14 mouse cellular contexts compared by ENCODE assay signal in the genomic region with DNA sequence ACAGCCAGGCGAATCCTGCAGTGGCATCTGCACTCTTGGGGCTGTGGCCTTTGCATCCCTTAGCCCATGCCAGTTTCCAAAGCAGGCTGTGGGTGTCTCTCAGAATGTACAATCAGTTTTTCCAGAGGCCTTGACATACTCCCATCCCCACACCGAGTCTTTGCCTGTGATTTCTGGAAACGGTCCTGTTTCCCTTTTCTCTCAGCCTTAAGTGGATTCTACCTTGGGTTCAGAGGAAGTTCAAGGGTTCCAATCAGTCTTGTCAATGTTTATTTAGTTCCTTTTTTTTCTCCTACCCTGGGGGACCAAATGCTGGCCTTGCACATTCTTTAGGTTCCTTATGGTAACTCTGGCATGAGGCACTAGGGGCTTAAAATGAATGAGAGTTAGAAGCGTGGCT. TPM values are rescaled to one million over a fixed set of nuclear protein-coding genes. Genes with fewer than 3 reads are reported as not detected.
DNase-seq lines count a peak whose midpoint lies in the region; ATAC-seq lines count a peak whose summit lies in the region.
"Had no signal": no experiment of that assay in that cellular context is flagged by ENCODE, and none has a peak within 500 bp of the region (broad histone marks: within the 10 kb centered on the region; RNA-seq: fewer than 3 reads in every experiment).

No protein-coding gene starts in this region.

- peak; percentile 38; the same call in 1 of the 2 replicates for ATAC-seq in kidney, embryonic 14.5 days (ENCODE audit: low FRiP score, low TSS enrichment)
- peak; percentile 49 to 86; a peak in 3 of 4 replicates for ATAC-seq in hematopoietic stem cell, adult 5-6 weeks (replicated peaks in 1 of 2; ENCODE audit: insufficient read depth in 1 of 2, low FRiP score in 2 of 2, low TSS enrichment in 1 of 2, low read depth in 1 of 2, poor library complexity in 2 of 2, severe bottlenecking in 2 of 2)

- DNase-seq in adrenal gland, adult 8-10 months, result peak; percentile 46
- DNase-seq in adrenal gland, adult 18-20 months (ENCODE audit: low spot score in 2 of 2), result no peak
- no peak for DNase-seq in kidney, postnatal 14 days
- DNase-seq in NIH3T3 (ENCODE audit: low read depth), result peak; percentile 41
- DNase-seq in urinary bladder, postnatal 25 days (ENCODE audit: low spot score), result no peak
- no peak for DNase-seq in left cerebral cortex, postnatal 36 days (ENCODE audit: low spot score in 2 of 2)
- DNase-seq: cerebellum, adult 8-10 months; heart, postnatal 36 days; right cerebral cortex, postnatal 25 days had no signal

- H3K27me3 ChIP-seq in kidney, embryonic 14.5 days (ENCODE audit: control insufficient read depth, insufficient read depth, low read length), result no peaks in the 10 kb centered on the region

- no peak overlapping the region for H3K4me2 ChIP-seq in kidney, embryonic 14.5 days (replicated peaks; ENCODE audit: low read depth, low read length)
- H3K4me2 ChIP-seq: liver, embryonic 15.5 days had no signal

- H3K4me1 ChIP-seq in kidney, embryonic 14.5 days (ENCODE audit: control insufficient read depth, insufficient read depth, low read length), result peaks cover 29% of the 10 kb centered on the region

- 34% methylated on average over 4 of the region's 4 CpGs for WGBS in kidney, embryonic 14.5 days

- H3K36me3 ChIP-seq in kidney, embryonic 14.5 days (ENCODE audit: control insufficient read depth, insufficient read depth, low read length), result no peaks in the 10 kb centered on the region
- H3K36me3 ChIP-seq: G1E; liver, embryonic 15.5 days had no signal

- no peak overlapping the region for H3K27ac ChIP-seq in kidney, embryonic 14.5 days (ENCODE audit: low read depth, low read length)
- H3K27ac ChIP-seq: liver, embryonic 15.5 days had no signal

- intact Hi-C loops in left cerebral cortex, postnatal 36 days (cut with DNase I), result no loop called here

- no peaks in the 10 kb centered on the region for H3K9me3 ChIP-seq in kidney, embryonic 14.5 days (ENCODE audit: control insufficient read depth, low read length)
- H3K9me3 ChIP-seq: liver, embryonic 15.5 days had no signal

- H3K9ac ChIP-seq in kidney, embryonic 14.5 days (ENCODE audit: low read depth, low read length), result no peak overlapping the region
- H3K9ac ChIP-seq: liver, embryonic 15.5 days had no signal

- no peak overlapping the region for H3K4me3 ChIP-seq in kidney, embryonic 14.5 days (ENCODE audit: low read length)
- H3K4me3 ChIP-seq: erythroblast, embryonic 14.5 days; liver, embryonic 15.5 days had no signal

RNA-seq across cellular contexts. Expression of gene Mical3, which starts 16.0 kb away (rescaled TPM):
- total RNA-seq in adrenal gland, adult 8-10 months (2022), result 10 to 100 TPM; 41.6 to 78.2 (median 55.4) TPM
- 10 to 100 TPM; 35.7 to 46.0 TPM for total RNA-seq in adrenal gland, adult 18-20 months (2021)
- polyA plus RNA-seq in kidney, embryonic 14.5 days (2014; fragmentation: Nextera tagmentation; extraction: Ambion mirVana), result 16.7 and 20.0 TPM in 2 replicates
- total RNA-seq in hematopoietic stem cell, adult 5-6 weeks (2017), result 6.6 and 8.1 TPM in 2 replicates
- 100 to 1,000 TPM; 100 to 150 TPM for total RNA-seq in left cerebral cortex, postnatal 36 days (2021)

RNA-seq across cellular contexts. Expression of gene Pex26, which starts 36.7 kb away (rescaled TPM):
- total RNA-seq in adrenal gland, adult 8-10 months (2022), result 10 to 100 TPM; 12.8 to 16.4 (median 14.8) TPM
- 10 to 100 TPM; 11.1 to 11.6 TPM for total RNA-seq in adrenal gland, adult 18-20 months (2021)
- 6.3 and 8.4 TPM in 2 replicates for polyA plus RNA-seq in kidney, embryonic 14.5 days (2014; fragmentation: Nextera tagmentation; extraction: Ambion mirVana)
- 7.8 and 9.6 TPM in 2 replicates for total RNA-seq in hematopoietic stem cell, adult 5-6 weeks (2017)
- 10 to 100 TPM; 14.4 to 14.5 TPM for total RNA-seq in left cerebral cortex, postnatal 36 days (2021)

Comparison
In these comparisons a context has a peak if more than half of its experiments do, and no peak if none do; other contexts are left out.
1. DNase-seq: peak in adrenal gland, adult 8-10 months (single experiment) and NIH3T3 (single experiment); none in adrenal gland, adult 18-20 months (0 of 2), kidney, postnatal 14 days (single experiment), urinary bladder, postnatal 25 days (single experiment) and left cerebral cortex, postnatal 36 days (0 of 2).